Mouse (Mus musculus): Measurements from ENCODE around the gene Ctnna2.

Gene Ctnna2

GRCm38 (mm10) chr6:76908086-76908485, 1071.4 kb downstream of the Ctnna2 start:
- no peak for DNase-seq (ENCODE audit: low read depth, low spot score)

GRCm38 (mm10) chr6:76897156-76897555, 1082.3 kb downstream of the Ctnna2 start:
- no peak for DNase-seq (ENCODE audit: low read depth, low spot score)
